Mouse (Mus musculus) lung, embryonic 14.5 days (tissue): ENCODE measurements around the gene Sdccag8. TPM values are rescaled to one million over a fixed set of nuclear protein-coding genes. Genes with fewer than 3 reads are reported as not detected.
A peak's percentile ranks its signal among the peaks of the same experiment; 100 is the strongest.

Experiments used
- ATAC-seq: fragments of 200-750 bp; cut with Nextera tagmentation; 2 replicates; pipeline ENCODE4 v1.8.0; 2017; ENCODE audit warnings: mild to moderate bottlenecking, moderate TSS enrichment, moderate library complexity; ENCODE audit not compliant: insufficient read depth
- DNase-seq: peaks from one replicate; pipeline ENCODE4 v3.0.0-alpha.2; 2015
- H3K27ac ChIP-seq: fragments of 300-500 bp; sonication (generic); 2 replicates; pipeline ENCODE4 v1.5.1; 2014; ENCODE audit warnings: low read depth, mild to moderate bottlenecking, moderate library complexity
- H3K27me3 ChIP-seq: fragments of 300-500 bp; sonication (generic); 2 replicates; pipeline ENCODE4 v1.6.1; 2014; ENCODE audit warnings: low read length, control low read depth; ENCODE audit not compliant: insufficient read depth
- H3K36me3 ChIP-seq: fragments of 300-500 bp; sonication (generic); 2 replicates; pipeline ENCODE4 v1.6.1; 2014; ENCODE audit warnings: control low read depth; ENCODE audit not compliant: insufficient read depth
- H3K4me1 ChIP-seq: fragments of 300-500 bp; sonication (generic); 2 replicates; pipeline ENCODE4 v1.6.1; 2014; ENCODE audit warnings: antibody characterized with exemption, control low read depth; ENCODE audit not compliant: insufficient read depth
- H3K4me2 ChIP-seq: fragments of 300-500 bp; sonication (generic); 2 replicates; pipeline ENCODE4 v1.6.1; 2014; ENCODE audit warnings: mild to moderate bottlenecking
- H3K4me3 ChIP-seq: fragments of 300-500 bp; sonication (generic); 2 replicates; pipeline ENCODE4 v1.5.1; 2014; ENCODE audit warnings: low read depth, low read length
- H3K9ac ChIP-seq: fragments of 300-500 bp; sonication (generic); 2 replicates; pipeline ENCODE4 v1.6.1; 2014
- H3K9me3 ChIP-seq: fragments of 300-500 bp; sonication (generic); 2 replicates; pipeline ENCODE4 v1.6.1; 2016; ENCODE audit warnings: low read depth, low read length, control low read depth
- CTCF ChIP-seq: IDR thresholded peaks from 2 replicates; pipeline ENCODE4 v1.5.1; 2016; ENCODE audit warnings: antibody characterized with exemption, low read depth
- WGBS: fragments of 180-500 bp; shearing (Covaris S2); extraction: QIAGEN DNeasy Blood & Tissue Kit; methylation state at CpG from one replicate; pipeline ENCODE4 v1.1.7; 2014; 5-methylcytosine and 5-hydroxymethylcytosine counted together
- polyA plus RNA-seq: library from polyadenylated mRNA; unstranded; fragments of >200 nt; fragmentation: Nextera tagmentation; extraction: Ambion mirVana; gene quantifications from 2 replicates; pipeline ENCODE4 v1.2.1, GENCODE M21; 2014

Sdccag8 gene
- polyA plus RNA-seq, 1 experiment from 2014 or later = 14.4 TPM

GRCm38 (mm10) chr1:176877756-176878155 is 63.3 kb downstream of the Sdccag8 start:
- TF ChIP-seq CTCF = peak; percentile 73
- Histone ChIP-seq H3K9me3 (no peaks in the 10 kb centered on the region), H3K4me3 (no peak overlapping the region), H3K4me2 (no peak overlapping the region), H3K27ac (no peak overlapping the region), H3K4me1 (no peaks in the 10 kb centered on the region), H3K9ac (no peak overlapping the region), H3K36me3 (no peaks in the 10 kb centered on the region), H3K27me3 (no peaks in the 10 kb centered on the region)
- WGBS = 35% methylated on average over 3 of the region's 3 CpGs
- peak; percentile 84 for DNase-seq
- no peak; the same call in 1 of the 2 replicates for ATAC-seq

GRCm38 (mm10) chr1:176879005-176879404 is 64.5 kb downstream of the Sdccag8 start:
- peak; percentile 66 for DNase-seq
- Histone ChIP-seq H3K4me1 (no peaks in the 10 kb centered on the region), H3K4me3 (no peak overlapping the region), H3K9ac (no peak overlapping the region), H3K27ac (no peak overlapping the region), H3K4me2 (no peak overlapping the region), H3K36me3 (no peaks in the 10 kb centered on the region), H3K9me3 (no peaks in the 10 kb centered on the region), H3K27me3 (no peaks in the 10 kb centered on the region)
- 49% methylated on average over 2 of the region's 2 CpGs for WGBS
- no peak for ATAC-seq
- TF ChIP-seq CTCF = peak; percentile 49

GRCm38 (mm10) chr1:176879614-176880013 is 65.2 kb downstream of the Sdccag8 start:
- H3K4me1 ChIP-seq = no peaks in the 10 kb centered on the region
- TF ChIP-seq CTCF = no peak
- no peaks in the 10 kb centered on the region for H3K27me3 ChIP-seq
- no peaks in the 10 kb centered on the region for H3K36me3 ChIP-seq
- H3K4me2 ChIP-seq = no peak overlapping the region
- no peak for ATAC-seq
- H3K9me3 ChIP-seq = no peaks in the 10 kb centered on the region
- 67% methylated on average over 6 of the region's 6 CpGs for WGBS
- H3K4me3 ChIP-seq = no peak overlapping the region
- DNase-seq = no peak
- no peak overlapping the region for H3K27ac ChIP-seq
- H3K9ac ChIP-seq = no peak overlapping the region

- Histone ChIP-seq H3K4me2 (no peak overlapping the region), H3K4me3 (no peak overlapping the region)
- no peak for ATAC-seq
Measured at GRCm38 (mm10) chr1:176880101-176880500, 65.6 kb downstream of the Sdccag8 start.

GRCm38 (mm10) chr1:176880943-176881342 is 66.5 kb downstream of the Sdccag8 start:
- no peaks in the 10 kb centered on the region for H3K9me3 ChIP-seq
- TF ChIP-seq CTCF = no peak
- no peak overlapping the region for H3K4me3 ChIP-seq
- DNase-seq = no peak
- H3K27ac ChIP-seq = no peak overlapping the region
- H3K4me2 ChIP-seq = no peak overlapping the region
- no peaks in the 10 kb centered on the region for H3K36me3 ChIP-seq
- ATAC-seq = no peak
- H3K27me3 ChIP-seq = no peaks in the 10 kb centered on the region
- H3K9ac ChIP-seq = no peak overlapping the region
- H3K4me1 ChIP-seq = no peaks in the 10 kb centered on the region
- 69% methylated on average over 6 of the region's 6 CpGs for WGBS

More at GRCm38 (mm10) chr1:176880101-176880500, 65.6 kb downstream of the Sdccag8 start:
- H3K27ac ChIP-seq = no peak overlapping the region
- no peaks in the 10 kb centered on the region for H3K36me3 ChIP-seq
- H3K9ac ChIP-seq = no peak overlapping the region
- 54% methylated on average over 5 of the region's 5 CpGs for WGBS
- H3K27me3 ChIP-seq = no peaks in the 10 kb centered on the region
- H3K9me3 ChIP-seq = no peaks in the 10 kb centered on the region
- TF ChIP-seq CTCF = no peak
- H3K4me1 ChIP-seq = no peaks in the 10 kb centered on the region
- DNase-seq = no peak

GRCm38 (mm10) chr1:176885207-176885933 is 70.9 kb downstream of the Sdccag8 start:
- no peaks in the 10 kb centered on the region for H3K9me3 ChIP-seq
- no peaks in the 10 kb centered on the region for H3K27me3 ChIP-seq
- TF ChIP-seq CTCF = no peak
- H3K36me3 ChIP-seq = no peaks in the 10 kb centered on the region
- H3K4me1 ChIP-seq = no peaks in the 10 kb centered on the region
- no peak overlapping the region for H3K9ac ChIP-seq
- no peak overlapping the region for H3K4me3 ChIP-seq
- DNase-seq (no peak), ATAC-seq (no peak)
- no peak overlapping the region for H3K27ac ChIP-seq
- no peak overlapping the region for H3K4me2 ChIP-seq
- WGBS = 69% methylated on average over 17 of the region's 17 CpGs

GRCm38 (mm10) chr1:176886002-176886401 is 71.5 kb downstream of the Sdccag8 start:
- H3K9me3 ChIP-seq = no peaks in the 10 kb centered on the region
- H3K4me1 ChIP-seq = no peaks in the 10 kb centered on the region
- H3K27me3 ChIP-seq = no peaks in the 10 kb centered on the region
- H3K36me3 ChIP-seq = no peaks in the 10 kb centered on the region
- no peak overlapping the region for H3K4me3 ChIP-seq
- DNase-seq (peak; percentile 22), ATAC-seq (no peak)
- WGBS = 60% methylated on average over 5 of the region's 5 CpGs
- no peak overlapping the region for H3K4me2 ChIP-seq
- no peak for TF ChIP-seq CTCF
- H3K9ac ChIP-seq = no peak overlapping the region
- H3K27ac ChIP-seq = no peak overlapping the region
